Mouse (Mus musculus): ENCODE results near the gene Il2rg.
A peak's percentile ranks its signal among the peaks of the same experiment; 100 is the strongest.

Gene Il2rg

GRCm38 (mm10) chrX:101268025-101268754 lies at the start of gene Il2rg:
Gene Il2rg, minus strand, starts transcription at chrX:101268255.
- DNase-seq, result no peak

GRCm38 (mm10) chrX:101313625-101314359 lies 45.7 kb upstream of the Il2rg start:
- no peak for DNase-seq

DNA sequence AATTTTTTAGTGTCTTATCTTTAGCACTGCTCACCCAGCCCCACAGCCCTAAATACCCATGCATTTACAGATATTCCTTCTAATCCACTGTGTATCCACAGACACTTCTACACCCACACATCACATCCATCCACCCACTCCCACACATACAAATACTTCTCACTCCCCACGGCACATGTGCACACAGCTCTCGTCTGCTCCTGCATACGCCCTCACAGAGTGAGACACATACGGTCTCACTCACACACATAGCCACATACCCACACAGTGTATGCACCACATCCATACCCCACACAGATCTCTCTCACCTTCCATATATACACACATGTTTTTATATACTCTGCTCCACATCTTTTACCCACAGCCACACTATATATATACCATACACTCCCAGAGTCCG lies 41.2 kb upstream of the Il2rg start:
- no peak for DNase-seq

GRCm38 (mm10) chrX:101304646-101305045 lies 36.6 kb upstream of the Il2rg start:
- DNase-seq, result no peak

GRCm38 (mm10) chrX:101301654-101302053 lies 33.6 kb upstream of the Il2rg start:
- DNase-seq, result no peak

DNA sequence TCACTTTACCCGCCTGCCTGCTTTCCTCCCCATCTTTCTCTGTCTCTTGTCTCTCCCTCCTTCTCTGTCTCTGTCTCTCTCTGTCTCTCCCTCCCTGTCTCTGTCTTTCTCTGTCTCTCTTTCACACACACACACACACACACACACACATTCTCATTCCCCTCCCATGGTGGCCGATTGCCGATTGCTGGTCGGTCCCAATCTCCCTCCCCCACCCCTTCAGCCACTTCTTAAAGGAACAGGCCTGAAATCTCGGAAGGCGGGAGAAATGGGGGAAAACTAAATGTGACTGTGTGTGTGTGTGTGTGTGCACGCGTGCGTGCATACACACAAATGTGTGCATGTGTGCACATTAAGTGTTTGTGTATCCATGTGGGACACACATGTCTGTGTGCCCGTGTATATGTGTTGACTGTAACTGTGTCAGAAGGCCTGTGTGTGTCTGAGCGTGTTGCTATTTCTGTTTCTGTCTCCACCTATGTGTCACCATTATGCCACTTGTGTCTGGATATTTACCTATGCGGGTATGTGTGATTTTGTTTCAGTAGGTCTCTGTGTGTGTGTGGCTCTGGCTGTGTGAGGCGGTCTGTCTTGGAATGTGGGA lies 32.5 kb upstream of the Il2rg start:
- no peak for DNase-seq

DNA sequence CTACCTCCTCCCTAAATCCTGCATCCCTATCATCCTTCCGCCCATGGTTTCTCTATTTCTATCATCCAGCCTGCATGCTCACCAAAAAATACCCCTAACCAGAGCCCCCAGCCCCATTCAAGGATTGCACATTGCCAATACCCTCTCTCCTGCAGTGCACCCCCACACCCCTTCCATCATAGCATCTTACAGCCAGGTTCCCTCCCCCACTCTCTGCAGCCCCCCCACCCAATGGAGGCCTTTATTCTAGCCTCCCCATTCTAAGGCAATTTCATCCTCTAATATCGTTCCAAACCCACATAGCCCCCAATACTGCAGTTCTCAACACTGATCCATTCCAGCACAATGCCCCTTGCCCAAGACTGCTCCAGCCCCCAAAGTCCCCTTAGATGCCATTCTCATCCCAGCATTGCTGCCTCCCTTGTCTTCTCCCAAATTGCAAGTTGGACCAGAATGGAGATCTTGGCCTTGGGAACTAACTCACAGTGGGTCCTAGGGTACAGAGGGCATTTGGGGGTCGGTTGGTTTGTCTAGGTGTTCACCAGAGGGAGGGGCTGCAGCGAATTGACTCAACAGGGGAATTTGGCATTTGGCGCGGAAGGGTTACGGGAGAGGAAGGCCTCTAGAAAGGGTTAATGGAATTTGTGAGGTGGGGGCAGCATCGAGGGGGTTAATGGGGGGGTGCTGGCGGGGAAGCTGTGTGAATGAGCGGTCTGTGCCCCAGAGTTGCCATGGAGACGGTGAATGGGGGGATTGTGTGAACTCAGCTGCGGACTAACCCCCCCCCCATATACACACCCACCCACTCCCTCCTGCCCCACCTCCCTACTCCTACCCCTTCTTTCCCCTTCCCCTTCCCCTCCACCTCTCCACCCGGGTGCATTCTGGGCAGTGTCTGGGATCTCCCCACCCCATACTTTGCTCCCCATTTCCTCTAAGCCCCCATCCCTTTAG lies 31.7 kb upstream of the Il2rg start:
- no peak for DNase-seq

DNA sequence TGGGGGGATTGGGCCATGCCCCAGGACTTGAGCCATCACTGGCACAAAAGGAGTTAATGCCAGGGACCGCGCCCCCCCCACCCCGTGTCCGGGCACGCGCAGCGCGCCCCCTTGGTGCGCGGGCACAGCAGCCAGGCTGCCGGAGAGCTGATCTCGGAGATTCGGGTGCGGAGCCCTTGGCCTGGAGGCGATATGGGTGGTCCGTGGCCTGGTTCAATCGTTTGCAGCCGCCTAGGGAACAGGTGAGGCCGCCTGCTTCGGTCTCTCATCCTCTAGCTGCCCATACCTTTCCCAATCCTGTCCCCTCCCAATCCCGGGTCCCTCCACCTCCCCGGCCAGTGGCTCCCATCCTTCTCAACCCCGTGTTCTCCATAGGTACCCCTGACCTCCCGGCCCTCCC lies 31.0 kb upstream of the Il2rg start, which contains the start of gene Nlgn3:
Gene Nlgn3 (plus strand): TSS at position 114 of the 400 bp plus-strand sequence.
- DNase-seq, result no peak

DNA sequence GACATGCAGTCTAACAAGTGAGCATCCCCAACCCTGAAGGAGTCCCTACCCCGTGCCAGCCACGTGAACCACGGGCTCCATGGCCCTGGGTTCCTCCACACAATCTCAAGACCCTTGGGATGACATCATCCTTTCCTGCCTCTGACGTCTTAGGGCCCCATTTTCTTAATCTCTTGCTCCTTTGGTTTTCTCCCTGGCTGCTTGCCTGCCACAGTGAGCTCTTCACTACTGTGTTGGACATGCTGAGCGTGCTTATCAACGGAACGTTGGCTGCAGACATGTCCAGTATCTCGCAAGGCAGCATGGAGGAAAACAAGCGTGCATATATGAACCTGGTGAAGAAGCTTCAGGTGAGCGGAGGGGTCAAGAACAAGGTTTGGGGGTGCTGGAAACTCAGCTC lies 22.1 kb upstream of the Il2rg start:
- DNase-seq, result no peak

- DNase-seq, result no peak
These were observed 21.0 kb upstream of the Il2rg start for GRCm38 (mm10) chrX:101289037-101289436.

GRCm38 (mm10) chrX:101288432-101288831 lies 20.4 kb upstream of the Il2rg start:
- no peak for DNase-seq

GRCm38 (mm10) chrX:101287543-101287942 lies 19.5 kb upstream of the Il2rg start:
- DNase-seq, result no peak

- no peak for DNase-seq
These were observed 18.1 kb upstream of the Il2rg start for GRCm38 (mm10) chrX:101285953-101286670.

- DNase-seq, result peak; percentile 54
These were observed 17.5 kb upstream of the Il2rg start for GRCm38 (mm10) chrX:101285534-101285933.

- no peak for DNase-seq
These were observed 14.8 kb upstream of the Il2rg start for GRCm38 (mm10) chrX:101282813-101283212.

- peak; percentile 94 for DNase-seq
These were observed 6.1 kb upstream of the Il2rg start, which contains the start of gene Med12 for GRCm38 (mm10) chrX:101273875-101274738. Gene Med12, plus strand, starts transcription at chrX:101274030.

DNA sequence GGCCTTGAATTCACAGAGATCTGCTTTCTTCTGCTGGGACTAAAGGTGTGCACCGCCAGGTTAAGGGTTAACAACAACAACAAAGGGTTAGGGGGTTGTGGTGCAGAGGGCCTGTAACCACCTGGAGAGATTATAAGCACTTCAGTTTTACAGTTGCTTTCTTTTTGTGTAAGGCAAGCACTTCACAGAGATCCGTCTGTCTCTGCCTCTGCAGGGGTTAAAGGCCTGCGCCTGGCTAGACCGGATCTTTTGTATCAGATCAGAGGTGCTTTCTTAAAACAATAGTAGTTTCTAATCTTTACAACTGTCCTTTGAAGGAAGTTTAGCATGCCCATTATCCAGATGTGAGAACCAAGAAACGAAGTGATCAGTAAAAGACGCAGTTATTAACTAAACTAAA lies 5.4 kb upstream of the Il2rg start:
- DNase-seq, result no peak

- DNase-seq, result no peak
These were observed 685 bp upstream of the Il2rg start, which contains the start of gene Gm20489 for GRCm38 (mm10) chrX:101268755-101269124. Gene Gm20489, minus strand, starts transcription at chrX:101269023.

DNA sequence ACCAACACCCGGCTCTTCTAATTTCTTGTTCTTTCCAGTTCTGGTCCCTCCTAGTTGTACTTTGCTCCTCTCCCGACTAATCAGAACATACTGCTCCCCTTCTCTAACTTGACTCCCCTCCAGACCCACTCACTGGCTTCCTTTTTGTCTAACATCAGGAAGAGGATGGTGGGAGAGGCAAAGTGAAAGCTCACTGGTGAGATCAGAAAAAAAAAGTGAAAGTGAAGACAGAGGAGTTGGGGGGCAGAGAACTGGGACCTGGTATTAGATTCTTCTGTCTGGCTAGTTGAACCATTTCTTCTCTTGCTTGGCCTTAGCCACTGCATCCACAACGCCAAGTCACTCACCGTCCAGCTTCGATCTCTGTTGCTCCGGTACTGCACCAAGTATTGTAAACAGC lies 1.4 kb downstream of the Il2rg start:
- DNase-seq, result no peak

DNA sequence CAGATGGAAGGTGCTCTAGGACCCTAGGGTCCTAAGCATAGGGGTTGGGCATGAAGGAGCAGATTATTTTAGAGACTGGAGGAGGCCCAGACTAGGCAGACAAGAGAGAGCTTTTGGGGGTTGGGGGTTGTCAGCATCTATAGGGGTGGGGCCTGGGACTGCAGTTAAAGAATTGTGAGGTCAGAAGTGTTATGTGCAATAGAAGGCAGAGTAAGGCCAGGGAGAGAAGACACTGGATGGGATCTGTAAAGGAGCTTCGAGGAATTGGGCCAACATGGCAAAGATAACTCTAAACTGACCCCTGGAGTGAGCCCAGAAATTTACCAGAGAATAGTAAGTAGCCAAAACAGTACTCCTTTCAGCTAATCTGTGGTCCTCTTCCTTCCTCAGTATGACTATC lies 4.2 kb downstream of the Il2rg start, which contains the start of gene Gm614:
Gene Gm614 (minus strand): TSS at position 101 of the 400 bp plus-strand sequence.
- DNase-seq, result no peak

Data from kidney, postnatal 14 days (tissue).